Mouse (Mus musculus) Muller cell, postnatal 12 days (primary cell): ENCODE results near the gene Plekhm3.
A peak's percentile ranks its signal among the peaks of the same experiment; 100 is the strongest.

ENCODE experiments used
- DNase-seq: peaks from one replicate; pipeline ENCODE4 v3.0.0-alpha.2; 2015; ENCODE audit errors: inconsistent ontology term

Plekhm3 gene

DNA sequence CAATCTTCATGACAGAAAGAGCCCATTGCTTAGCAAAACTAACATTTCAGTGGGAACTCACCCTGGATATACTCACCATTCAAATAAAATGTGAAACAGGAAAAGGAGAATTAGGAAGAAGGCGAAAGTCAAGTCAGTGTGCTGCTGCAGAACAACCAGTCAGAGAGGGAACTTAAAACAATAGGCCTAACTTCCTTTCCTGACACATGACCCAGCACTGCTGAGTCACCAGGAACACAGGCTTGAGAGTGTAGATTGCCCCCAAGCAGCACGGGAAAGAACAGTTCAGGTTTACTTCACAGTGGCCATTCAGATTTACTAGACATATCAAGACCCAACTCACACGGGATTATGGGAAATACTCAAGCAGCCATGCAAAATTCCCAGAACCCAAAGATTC is 80.3 kb downstream of the Plekhm3 start:
- DNase-seq = no peak

DNA sequence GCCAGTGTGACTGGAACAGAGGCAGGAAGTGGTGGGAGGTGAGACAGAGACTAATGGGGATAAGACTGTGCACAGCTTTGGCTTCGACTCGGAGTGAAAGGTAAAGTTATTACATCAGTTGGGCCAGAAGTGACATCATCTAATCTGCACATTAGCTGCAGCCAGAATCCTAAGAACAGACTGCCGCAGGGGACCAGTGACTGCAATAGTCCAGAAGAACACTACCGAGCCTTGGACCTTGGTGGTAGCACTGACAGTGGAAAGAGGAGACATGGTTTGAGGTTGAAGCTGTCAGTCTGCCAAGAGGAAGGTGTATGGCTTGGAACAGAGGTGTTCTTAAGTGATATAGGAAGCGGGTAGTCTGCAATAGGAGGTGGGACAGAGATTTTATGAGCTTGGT is 80.9 kb downstream of the Plekhm3 start:
- DNase-seq = no peak

DNA sequence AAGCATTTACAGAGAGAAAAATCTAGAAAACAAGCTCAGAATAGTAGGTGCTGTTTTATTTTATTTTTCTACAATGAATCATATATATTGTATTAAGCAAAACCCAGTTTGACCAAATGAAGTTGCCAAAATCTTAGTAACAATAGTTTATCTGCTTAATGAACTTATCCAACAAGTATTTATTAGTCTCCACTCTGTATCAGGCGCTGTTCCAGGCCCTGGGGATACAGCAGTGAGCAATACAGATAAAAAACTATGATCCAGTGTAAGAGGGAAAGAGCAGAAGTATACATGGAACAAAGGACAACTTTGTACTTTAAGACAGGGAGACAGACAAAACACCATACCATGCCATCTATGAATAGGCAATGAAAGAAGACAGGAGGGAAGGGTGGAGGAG is 81.5 kb downstream of the Plekhm3 start:
- peak; percentile 26 for DNase-seq

- no peak for DNase-seq
These were observed 84.7 kb downstream of the Plekhm3 start for GRCm38 (mm10) chr1:64871956-64872355.

- no peak for DNase-seq
These were observed 88.9 kb downstream of the Plekhm3 start for GRCm38 (mm10) chr1:64867684-64868083.

DNA sequence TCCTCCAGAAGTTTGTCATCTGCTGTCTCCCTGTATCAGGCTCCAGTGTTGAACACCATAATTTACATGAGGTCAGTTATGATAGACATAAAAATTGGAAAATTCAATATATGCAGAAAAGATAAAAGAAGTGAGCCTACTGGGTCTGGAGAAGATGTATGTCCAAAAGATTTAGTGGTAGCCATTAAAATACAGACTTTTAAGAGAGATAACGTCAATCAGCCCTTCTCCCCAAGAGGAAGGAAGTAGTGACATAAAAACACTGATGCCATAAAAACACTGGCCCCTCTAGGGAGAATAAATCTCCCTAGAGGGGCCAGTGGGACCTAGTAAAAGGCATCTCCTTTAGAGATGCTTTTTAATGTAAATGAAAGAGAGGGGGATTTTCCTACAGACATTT is 90.5 kb downstream of the Plekhm3 start:
- DNase-seq = no peak

DNA sequence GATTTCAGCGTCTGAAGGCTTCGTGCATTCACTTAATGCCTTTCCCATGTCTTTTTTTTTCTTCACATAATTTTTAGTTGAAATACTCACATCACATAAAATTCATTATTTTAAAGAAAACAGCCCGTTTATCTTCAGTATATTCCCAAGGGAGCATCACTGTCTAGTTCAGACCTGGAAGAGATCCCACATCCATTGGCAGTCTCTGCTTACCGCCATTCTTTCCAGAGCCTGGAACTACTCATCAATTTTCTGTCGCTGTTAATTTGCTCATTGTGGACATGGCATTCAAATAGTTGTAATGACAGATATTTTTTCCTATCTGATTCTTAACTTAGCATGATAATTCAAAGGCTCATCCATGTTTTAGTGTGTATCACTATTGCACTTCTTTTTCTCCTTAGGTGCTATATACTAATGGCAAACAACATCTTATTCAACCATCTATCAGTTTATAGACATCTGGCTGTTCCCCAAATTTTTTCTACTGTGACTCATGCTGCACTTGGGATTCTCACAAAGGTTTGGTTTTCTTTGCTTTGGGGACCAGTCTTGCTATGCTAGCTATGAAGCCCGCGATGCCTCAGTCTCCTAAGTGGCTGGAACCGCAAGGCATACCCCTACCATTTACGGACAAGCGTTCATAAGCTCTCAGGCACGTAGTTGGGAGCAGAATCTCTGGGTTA is 96.2 kb downstream of the Plekhm3 start:
- peak; percentile 90 for DNase-seq

DNA sequence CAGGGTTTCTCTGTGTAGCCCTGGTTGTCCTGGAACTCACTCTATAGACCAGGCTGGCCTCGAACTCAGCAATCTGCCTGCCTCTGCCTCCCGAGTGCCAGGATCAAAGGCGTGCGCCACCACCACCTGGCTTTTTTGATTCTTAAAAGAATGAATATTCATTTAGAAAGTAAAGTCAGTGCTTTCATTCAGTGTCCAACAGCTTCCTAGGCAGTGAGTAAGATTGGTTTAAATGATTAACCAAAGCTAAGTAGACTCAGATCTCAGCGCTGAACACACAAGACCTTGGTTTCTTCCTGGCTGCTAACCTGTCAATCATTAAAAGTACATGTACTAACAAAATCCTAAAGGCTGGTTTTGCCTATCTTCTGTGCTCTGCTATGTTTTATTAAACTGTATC is 96.8 kb downstream of the Plekhm3 start:
- DNase-seq = peak; percentile 35

GRCm38 (mm10) chr1:64854835-64855234 is 101.8 kb downstream of the Plekhm3 start:
- no peak for DNase-seq

DNA sequence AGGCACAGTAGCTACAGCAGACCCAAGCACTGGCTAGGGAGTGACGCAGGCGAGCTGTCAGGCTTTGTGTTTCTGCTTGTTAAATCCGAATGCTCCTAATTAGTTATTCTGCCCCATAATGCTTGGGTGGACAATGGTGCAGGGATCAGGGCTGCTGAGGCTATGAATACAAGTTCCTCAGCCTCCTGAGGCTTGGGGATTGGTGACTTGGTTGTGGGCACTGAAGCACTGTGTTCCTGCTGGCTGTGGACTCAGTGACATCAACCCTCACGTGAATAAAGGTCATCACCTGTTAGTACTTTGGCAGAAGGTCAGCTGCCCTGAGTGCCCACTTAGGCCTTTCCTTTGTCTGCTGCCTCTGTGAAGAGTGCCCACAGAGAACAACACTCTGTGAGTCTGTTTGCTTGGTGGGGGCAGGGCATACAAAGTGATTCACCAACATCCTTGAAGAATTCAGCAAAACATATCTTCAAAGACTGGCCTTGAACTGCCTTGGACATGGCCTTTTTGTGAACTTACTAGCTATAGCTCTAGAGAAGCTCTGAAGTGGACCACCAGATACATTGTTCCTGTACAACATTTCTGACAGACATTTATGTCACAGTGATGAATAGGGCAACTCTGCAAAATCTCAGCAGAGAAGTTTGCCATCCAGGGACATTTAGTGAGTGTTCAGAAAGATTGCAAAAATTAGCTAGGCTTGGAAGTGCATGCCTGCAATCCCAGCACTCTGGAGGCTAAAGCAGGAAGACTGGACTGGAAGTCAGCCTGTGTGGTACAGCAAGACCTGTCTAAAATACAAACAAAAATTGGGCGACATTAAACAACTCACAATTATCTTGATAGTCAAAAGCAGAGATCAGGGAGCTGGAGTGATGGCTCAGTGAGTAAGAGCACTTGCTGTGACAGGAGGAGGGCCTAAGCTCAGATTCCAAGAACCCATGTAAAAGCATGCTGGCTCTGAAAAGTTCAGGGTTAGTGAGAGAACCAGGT is 102.6 kb downstream of the Plekhm3 start:
- DNase-seq = peak; percentile 88

- no peak for DNase-seq
These were observed 103.4 kb downstream of the Plekhm3 start for GRCm38 (mm10) chr1:64853244-64853643.

GRCm38 (mm10) chr1:64852272-64852671 is 104.4 kb downstream of the Plekhm3 start:
- DNase-seq = peak; percentile 79

- DNase-seq = peak; percentile 89
These were observed 106.3 kb downstream of the Plekhm3 start for GRCm38 (mm10) chr1:64850345-64850744.

GRCm38 (mm10) chr1:64848996-64849395 is 107.6 kb downstream of the Plekhm3 start:
- DNase-seq = peak; percentile 87

GRCm38 (mm10) chr1:64848081-64848480 is 108.5 kb downstream of the Plekhm3 start:
- DNase-seq = no peak

GRCm38 (mm10) chr1:64847565-64847964 is 109.1 kb downstream of the Plekhm3 start:
- no peak for DNase-seq

DNA sequence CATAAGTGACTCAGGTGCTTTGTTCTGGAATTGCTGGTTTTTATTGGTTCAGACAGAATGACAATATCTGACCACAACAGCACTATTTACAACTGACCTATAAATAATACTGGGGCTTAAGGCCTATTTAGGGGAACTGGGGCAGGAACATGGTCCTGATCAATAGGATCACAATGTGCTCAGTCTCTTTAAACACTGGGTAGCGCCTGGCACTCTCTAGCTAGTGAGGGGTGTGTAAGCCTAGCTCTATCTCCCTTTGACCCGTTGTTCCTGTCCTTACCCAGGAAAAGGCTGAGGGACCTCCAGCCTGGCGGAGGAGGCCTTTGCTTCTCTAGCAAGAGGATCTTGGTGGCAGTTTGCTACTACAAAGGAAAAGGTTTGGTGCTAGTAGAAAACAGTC is 111.6 kb downstream of the Plekhm3 start:
- DNase-seq = no peak

DNA sequence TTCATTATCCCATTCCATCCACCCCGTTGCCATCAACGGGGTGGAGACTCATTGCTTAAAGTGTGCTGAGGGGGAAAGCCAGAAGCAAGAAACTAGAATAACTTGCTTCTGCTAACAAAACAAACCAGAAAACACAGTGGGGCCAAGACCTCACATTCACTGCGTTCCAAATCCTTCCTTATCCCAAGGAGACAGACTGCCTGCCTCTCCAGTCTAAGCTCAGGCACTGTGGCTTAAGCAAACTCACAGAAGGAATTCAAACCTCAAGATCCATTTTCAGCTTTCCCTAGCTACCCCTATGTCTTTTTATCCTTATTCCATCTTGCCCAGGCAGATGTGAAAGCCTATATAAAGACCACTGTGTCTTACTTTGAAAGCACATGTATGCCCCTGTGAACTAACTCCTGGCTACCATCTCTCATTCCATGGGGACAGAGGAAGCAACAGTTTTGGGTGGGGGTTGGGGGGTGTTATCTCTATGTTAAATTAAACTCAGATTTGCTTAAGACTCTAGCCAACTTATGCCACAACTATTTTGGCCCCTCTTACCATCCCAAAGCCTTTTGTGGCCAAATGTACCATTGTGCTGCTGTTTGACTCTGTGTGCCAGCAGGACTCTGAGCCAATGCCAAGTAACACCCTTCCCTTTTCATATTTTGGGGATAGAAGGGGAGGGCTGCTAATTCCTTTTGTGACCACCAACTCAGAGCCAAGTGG is 112.6 kb downstream of the Plekhm3 start:
- DNase-seq = peak; percentile 95

DNA sequence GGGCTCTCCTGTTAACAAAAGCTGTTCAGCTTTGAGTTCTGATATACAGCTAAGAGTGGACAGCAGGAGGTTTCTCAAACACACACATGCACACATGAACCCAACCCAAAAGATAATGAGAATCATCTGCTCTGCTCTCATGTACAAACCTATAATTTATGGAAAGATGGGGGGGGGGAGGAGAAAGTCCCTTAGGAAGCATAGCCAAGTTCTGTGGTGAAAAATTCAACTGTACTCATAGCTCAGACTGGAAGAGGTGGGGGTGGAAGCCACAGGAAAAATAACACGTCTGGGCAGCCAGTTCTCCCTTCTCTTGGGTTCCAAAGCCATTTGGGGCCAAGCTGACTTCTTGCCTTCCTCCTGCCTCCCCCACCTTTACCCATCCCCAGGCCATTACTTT is 115.7 kb downstream of the Plekhm3 start:
- DNase-seq = no peak

DNA sequence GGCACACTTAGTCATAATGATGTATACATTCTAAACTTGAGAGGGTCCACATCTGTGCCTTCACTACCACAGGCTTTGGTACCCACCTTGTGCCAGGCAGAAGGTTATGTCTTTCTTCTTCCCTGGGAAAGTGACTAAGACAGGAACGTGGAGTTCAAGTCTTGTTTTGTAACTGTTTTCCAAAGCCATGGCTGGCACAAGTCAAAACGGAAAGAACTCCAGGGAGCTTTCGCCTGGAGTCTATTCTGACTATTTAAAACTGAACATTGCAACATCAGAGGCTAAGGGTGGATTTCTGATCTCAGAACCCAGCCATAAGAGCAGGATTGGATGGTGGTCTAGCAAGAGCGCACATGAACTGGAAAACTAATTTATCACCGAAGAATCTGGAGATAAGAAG is 120.0 kb downstream of the Plekhm3 start:
- DNase-seq = no peak

DNA sequence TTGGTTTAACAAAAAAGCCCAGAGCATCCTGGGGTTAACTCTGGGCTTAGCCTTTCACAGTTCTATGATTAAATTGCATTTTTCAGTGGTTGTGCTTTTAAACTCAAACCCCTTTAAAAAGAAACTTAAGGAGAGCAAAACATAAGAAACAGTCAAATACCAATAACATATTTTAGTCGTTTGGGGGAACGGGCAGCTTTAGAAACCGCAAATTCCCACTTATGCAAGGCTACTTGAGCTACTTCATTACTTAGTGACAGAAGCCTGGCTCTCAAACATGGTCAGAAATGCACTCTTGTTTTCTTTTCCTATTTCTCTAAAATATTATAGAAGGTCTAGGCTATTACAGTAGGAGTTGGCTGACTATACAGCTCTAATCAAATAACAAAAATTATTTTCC is 120.5 kb downstream of the Plekhm3 start:
- no peak for DNase-seq

DNA sequence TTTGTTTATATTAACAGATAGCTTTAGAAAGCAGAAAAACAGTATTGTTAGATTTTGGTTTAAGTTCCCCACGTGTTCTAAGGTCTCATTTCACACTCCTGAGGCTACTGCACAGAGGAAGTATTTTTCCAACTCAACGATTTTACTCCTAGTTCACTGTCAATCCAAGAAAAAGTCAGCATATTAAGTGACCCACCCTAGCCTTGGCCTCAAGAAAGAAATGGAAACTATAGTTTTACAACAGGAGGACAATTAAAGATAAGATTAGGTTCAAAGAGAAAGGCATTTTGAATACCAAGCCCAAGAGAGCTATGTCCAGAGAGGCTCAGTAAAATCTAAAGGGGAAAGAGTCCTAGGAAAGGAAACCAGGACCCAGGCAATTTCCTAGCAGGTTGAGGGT is 125.1 kb downstream of the Plekhm3 start:
- no peak for DNase-seq
